Mouse (Mus musculus) subcutaneous adipose tissue, adult 2 months (tissue): ENCODE results near the gene Hist1h3g. TPM values are rescaled to one million over a fixed set of nuclear protein-coding genes. Genes with fewer than 3 reads are reported as not detected.

ENCODE experiments used
- polyA plus RNA-seq: library from polyadenylated mRNA; depleted of rRNA; stranded (reverse); fragments of >200 nt; gene quantifications from 2 replicates; pipeline ENCODE4 v1.2.3, GENCODE M21; 2012; ENCODE audit warnings: low replicate concordance; rRNA removed

Hist1h3g gene
- polyA plus RNA-seq: 1.4 and 14.2 TPM in 2 replicates

DNA sequence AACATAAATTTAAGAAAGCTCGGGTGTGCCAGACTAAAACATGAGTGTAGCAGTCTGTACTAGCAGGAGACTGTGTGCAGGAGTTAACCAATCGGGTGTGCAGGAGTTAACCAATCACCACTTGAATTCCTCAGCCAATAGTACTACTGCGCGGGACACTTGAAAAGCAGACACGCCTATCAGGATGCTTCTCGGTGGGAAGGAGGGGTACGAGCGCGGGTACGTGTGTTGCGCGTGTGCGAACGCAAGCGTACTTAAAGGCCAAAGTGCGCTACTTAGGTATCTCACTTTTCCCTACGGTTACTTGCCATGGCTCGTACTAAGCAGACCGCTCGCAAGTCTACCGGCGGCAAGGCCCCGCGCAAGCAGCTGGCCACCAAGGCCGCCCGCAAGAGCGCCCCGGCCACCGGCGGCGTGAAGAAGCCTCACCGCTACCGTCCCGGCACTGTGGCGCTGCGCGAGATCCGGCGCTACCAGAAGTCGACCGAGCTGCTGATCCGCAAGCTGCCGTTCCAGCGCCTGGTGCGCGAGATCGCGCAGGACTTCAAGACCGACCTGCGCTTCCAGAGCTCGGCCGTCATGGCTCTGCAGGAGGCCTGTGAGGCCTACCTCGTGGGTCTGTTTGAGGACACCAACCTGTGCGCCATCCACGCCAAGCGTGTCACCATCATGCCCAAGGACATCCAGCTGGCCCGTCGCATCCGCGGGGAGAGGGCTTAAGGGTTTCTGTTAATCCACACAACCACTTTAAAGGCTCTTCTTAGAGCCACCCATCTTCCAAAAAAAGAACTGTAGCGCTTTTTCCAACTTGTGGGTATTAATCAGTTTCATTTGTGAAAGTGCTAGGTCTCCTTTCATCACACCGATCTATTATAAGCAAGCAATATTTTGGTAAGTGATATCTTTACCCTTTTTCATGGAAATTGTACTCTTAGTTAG, at the start of gene Hist1h3g:
TSS of gene Hist1h3g (plus strand) at position 286 of the 939 bp plus-strand sequence.

DNA sequence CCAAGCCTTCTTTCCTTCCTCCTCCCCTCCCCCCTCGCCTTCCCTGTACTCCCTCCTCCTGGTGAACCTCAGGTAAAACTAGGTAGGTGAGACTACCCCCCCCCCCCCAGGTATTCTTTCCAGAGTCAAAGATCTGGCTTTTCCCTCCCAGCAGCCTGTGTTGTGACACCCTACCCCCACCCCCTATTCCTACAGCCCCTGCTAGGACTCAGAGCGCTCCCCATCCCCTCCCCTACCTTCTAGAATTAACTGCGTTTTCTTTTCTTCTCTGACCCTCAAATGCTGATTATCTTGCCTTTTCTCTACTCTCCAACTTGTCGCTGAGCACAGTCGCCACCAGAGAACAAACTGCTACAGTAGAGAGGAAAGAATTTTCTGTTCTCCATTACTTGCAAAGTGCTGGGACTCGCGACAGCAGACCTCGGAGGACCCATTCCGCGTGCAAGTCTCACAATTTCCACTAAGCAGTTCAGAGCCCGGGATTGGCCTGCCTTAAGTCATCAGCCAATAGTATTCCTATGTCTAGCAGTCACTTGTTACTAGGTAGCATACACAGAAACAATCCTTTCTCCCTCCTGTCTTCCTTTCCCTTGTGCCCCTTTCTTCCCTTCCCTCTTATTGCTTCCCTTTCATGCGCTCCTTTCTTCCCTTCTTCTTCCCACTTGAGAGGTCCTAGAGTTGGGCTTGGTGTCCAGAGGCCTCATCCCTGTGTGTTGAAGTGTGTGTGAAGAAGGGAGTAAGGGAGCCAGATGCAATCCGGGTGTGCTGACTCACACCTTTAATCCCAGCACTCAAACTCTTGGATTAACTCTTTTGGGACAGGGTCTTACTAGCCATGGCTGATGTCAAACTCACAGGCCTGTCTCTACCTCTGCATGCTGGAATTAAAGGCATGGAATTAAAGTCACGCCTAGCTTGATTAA, 46.6 kb upstream of the Hist1h3g start, which contains the start of gene Btn2a2:
TSS of gene Btn2a2 (minus strand) at position 458 of the 923 bp plus-strand sequence.

DNA sequence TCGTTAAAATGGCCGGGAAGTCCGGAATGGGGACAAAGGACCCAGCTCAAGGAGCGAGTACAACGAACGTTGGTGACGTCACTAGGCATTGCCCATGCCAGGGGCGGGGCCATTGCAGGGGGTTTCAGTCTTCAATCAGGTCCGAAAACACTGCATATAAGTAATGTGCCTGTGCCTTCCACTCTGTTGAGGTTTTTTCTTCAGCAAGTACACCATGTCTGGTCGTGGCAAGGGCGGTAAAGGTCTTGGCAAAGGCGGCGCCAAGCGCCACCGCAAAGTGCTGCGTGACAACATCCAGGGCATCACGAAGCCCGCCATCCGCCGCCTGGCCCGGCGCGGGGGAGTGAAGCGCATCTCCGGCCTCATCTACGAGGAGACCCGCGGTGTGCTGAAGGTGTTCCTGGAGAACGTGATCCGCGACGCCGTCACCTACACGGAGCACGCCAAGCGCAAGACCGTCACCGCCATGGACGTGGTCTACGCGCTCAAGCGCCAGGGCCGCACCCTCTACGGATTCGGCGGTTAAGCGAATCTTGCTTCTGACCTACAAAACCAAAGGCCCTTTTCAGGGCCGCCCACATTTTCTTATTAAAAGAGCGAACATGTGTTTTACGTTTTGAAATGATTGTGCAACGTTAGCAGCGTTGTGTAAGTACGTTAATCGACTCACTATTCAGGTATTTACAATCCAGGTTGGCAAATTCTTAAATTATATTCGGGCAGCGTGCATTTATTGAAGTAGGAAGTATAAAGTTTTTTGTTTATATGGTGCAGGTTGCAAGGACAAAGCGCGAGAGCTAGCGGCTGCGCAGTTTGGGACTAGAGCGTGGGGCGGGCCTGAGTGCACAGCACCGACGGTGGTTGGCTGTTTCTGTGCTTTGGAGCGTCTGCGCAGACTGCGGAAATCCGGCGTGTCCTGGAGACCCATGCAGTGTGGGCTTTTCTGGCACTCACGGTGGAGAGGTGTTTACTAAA, 4.0 kb upstream of the Hist1h3g start, which contains the start of gene Hist1h4h:
TSS of gene Hist1h4h (plus strand) at position 150 of the 975 bp plus-strand sequence.

DNA sequence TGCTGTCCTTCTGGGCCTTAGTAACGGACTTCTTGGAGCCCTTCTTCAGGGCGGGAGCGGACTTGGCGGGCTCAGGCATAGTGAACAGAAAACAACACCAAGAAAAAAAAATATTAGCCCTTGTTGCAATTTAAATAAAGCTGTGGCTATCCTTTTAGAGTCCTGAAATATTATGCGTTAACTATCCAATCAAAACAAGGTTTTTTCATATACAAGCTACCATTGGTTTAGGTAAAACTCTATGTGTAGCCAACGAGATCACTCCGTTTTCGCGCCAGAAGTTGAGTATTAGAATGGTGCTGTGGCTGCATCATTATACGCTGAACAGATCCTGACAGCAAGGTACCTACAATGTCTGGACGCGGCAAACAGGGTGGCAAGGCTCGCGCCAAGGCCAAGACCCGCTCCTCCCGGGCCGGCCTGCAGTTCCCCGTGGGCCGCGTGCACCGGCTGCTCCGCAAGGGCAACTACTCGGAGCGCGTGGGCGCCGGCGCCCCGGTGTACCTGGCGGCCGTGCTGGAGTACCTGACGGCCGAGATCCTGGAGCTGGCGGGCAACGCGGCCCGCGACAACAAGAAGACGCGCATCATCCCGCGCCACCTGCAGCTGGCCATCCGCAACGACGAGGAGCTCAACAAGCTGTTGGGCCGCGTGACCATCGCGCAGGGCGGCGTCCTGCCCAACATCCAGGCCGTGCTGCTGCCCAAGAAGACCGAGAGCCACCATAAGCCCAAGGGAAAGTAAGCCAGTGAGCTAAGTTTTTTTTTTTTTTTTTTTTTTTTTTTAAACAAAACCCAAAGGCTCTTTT, 1.5 kb upstream of the Hist1h3g start, which contains the start of gene Hist1h2af:
TSS of gene Hist1h2af (plus strand) at position 347 of the 808 bp plus-strand sequence.

DNA sequence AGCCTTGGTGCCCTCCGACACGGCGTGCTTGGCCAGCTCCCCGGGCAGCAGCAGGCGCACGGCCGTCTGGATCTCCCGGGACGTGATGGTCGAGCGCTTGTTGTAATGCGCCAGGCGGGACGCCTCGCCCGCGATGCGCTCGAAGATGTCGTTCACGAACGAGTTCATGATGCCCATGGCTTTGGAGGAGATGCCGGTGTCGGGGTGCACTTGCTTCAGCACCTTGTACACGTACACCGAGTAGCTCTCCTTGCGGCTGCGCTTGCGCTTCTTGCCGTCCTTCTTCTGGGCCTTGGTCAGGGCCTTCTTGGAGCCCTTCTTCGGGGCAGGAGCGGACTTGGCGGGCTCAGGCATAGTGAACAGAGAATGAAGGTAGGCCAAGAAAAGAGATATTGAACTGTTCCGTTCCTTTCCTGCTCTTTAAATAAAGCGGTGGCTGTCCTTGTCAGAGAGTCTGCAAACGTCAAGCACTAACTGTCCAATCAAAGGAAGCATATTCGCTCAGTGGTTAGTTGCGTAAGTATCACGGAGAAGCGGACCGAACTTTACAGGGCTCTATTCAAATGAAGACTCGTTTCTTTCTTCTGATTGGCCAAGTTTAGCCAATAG, 7.9 kb downstream of the Hist1h3g start, which contains the start of gene Hist1h2bh:
TSS of gene Hist1h2bh (minus strand) at position 394 of the 609 bp plus-strand sequence.

DNA sequence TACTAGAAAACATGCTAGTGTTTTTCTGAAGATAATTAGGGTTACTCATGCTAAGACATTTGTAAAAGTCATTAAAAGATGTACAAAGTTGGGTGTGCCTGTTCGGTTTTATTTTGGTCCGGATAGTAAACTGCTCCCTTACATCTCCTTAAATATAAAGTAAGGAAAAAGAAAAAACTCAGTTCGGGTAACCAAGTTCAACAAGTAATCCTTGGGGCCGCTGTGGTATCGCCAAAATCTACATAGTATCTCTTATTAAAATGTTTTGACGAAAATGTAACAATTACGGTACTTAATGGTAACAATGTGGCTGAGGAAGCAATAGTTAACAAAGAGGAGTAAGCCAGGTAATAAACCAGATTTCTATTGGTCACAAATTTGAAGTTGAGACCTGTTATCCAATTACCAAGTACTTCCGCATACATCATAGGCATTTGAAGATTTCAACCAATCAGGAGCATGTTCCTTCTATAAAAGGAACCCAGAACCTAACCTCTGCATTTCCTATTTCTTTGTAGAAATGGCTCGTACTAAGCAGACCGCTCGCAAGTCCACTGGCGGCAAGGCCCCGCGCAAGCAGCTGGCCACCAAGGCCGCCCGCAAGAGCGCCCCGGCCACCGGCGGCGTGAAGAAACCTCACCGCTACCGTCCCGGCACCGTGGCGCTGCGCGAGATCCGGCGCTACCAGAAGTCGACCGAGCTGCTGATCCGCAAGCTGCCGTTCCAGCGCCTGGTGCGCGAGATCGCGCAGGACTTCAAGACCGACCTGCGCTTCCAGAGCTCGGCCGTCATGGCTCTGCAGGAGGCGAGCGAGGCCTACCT, 9.0 kb downstream of the Hist1h3g start, which contains the start of gene Hist1h3f:
TSS of gene Hist1h3f (plus strand) at position 88 of the 822 bp plus-strand sequence.

DNA sequence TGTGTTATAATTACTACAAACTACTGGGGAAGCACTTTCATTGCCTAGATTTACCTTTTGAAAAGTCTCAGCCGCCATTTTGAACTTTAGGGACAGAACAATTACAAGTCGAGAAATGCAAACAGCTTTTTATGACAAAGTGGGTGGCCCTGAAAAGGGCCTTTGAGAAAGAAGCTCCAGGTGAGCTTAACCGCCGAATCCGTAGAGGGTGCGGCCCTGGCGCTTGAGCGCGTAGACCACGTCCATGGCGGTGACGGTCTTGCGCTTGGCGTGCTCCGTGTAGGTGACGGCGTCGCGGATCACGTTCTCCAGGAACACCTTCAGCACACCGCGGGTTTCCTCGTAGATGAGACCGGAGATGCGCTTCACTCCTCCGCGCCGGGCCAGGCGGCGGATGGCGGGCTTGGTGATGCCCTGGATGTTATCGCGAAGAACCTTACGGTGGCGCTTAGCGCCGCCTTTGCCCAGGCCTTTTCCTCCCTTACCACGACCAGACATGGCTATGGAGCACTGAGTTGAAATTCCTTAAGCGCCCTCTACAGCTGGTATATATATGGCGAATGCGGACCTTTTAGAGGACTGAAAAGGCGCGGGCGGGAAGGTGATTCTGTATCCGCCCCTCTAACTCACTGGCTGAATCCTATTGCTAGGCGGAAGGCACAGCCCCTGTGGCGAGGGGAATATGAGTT, 16.1 kb downstream of the Hist1h3g start, which contains the start of gene Hist1h4f:
TSS of gene Hist1h4f (minus strand) at position 503 of the 689 bp plus-strand sequence.

DNA sequence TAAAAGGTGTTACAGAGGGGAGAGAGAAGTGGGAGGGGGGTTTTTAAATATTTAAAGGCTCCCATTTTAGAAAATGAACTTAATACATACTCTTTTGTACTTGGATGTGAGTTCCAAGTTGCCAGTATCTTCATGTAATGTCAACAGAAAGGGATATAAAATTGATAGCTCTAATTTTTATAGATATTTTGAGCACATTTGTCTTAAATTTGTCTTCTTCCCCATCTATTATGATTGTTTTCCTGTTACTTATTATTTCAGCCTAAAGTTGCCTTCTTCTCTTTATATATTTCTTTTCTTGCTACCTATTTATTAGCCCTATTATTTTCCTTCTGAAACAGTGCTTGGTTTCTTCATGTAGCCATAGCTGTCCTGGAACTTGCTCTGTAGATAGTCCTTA, 17.7 kb downstream of the Hist1h3g start, which contains the start of gene Hist1h1d:
TSS of gene Hist1h1d (plus strand) at position 301 of the 400 bp plus-strand sequence.

DNA sequence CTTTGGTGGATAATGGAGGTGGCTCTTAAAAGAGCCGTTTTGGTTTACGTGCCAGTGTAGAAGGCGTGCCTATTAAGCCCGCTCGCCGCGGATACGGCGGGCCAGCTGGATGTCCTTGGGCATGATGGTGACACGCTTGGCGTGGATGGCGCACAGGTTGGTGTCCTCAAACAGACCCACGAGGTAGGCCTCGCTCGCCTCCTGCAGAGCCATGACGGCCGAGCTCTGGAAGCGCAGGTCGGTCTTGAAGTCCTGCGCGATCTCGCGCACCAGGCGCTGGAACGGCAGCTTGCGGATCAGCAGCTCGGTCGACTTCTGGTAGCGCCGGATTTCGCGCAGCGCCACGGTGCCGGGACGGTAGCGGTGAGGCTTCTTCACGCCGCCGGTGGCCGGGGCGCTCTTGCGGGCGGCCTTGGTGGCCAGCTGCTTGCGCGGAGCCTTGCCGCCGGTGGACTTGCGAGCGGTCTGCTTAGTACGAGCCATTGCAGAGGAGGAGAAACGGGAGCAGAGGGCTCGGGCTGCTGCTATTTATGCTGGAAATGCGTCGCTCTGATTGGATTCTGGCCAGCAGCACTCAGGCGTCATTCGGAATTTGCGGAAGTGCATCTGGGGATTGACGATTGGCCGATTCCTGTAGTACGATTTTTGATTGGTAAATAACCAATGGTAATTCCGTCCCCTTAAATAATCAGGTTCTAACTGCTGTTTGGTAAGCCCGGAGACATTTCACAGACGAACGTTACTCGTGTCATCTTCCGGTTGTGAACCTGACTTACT, 26.8 kb downstream of the Hist1h3g start, which contains the start of gene Hist1h3e:
TSS of gene Hist1h3e (minus strand) at position 487 of the 777 bp plus-strand sequence.

DNA sequence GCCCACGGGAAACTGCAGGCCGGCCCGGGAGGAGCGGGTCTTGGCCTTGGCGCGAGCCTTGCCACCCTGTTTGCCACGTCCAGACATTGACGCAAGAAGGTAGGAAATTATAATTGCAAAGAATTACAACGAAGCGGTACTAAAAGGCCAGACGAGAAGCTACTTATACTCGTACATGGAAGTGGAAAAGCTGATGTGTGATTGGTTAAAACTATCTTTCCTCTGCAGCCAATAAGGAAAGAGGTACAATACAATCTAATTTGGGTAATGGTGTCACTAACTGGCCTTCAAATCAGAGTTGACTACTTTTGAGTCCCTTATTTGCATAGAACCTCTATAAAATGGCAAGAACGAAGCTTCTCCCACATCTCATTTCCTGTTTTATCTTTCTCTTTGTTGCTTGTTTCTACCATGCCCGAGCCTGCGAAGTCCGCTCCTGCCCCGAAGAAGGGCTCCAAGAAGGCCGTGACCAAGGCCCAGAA, 35.8 kb downstream of the Hist1h3g start, which contains the start of the genes Hist1h2ae and Hist1h2bg:
TSS of gene Hist1h2ae (minus strand) at position 199 of the 482 bp plus-strand sequence.
TSS of gene Hist1h2bg (plus strand) at position 375 of the 482 bp plus-strand sequence.

DNA sequence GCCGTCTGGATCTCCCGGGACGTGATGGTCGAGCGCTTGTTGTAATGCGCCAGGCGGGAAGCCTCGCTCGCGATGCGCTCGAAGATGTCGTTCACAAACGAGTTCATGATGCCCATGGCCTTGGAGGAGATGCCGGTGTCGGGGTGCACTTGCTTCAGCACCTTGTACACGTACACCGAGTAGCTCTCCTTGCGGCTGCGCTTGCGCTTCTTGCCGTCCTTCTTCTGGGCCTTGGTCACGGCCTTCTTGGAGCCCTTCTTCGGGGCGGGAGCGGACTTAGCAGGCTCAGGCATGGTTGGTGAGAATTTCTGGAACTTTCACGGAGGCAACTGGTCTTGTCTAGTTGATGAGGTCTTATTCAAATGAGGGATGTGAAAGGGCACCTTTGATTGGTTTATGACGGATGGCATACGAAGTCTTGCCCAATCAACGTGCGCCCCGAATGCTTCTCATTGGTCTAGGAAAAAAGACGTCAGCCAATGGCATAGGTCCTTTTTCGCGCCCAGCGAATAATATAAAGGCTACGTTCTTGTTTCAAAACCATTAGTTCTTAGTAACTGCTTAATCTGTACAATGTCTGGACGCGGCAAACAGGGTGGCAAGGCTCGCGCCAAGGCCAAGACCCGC, 38.8 kb downstream of the Hist1h3g start, which contains the start of the genes Hist1h2bf and Hist1h2ad:
TSS of gene Hist1h2bf (minus strand) at position 299 of the 627 bp plus-strand sequence.
TSS of gene Hist1h2ad (plus strand) at position 484 of the 627 bp plus-strand sequence.

DNA sequence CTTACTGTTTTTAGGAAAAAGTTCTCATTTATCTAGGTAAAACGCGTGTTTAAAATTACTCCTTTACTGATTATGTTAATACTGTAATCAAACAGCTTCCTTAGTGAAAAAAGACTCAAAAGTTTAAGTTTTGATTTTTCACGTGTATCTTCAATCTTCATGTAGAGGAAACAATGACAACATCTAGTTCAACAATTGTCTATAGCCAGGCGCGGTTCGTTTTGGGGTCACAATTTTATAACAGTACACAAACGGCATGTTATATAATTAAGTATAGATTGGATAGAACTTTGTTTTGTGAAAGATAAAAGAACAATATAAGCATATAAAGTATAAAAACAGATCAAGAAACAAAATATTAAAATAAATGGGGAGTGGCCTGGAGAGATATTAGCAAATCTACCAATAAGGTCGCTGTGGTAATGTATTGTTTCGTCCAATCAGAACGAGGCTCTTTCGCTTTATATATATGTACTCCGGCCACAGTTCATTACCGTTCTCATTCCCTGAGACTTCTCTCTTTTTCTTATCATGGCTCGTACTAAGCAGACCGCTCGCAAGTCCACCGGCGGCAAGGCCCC, 40.1 kb downstream of the Hist1h3g start, which contains the start of gene Hist1h3d:
TSS of gene Hist1h3d (plus strand) at position 493 of the 581 bp plus-strand sequence.

DNA sequence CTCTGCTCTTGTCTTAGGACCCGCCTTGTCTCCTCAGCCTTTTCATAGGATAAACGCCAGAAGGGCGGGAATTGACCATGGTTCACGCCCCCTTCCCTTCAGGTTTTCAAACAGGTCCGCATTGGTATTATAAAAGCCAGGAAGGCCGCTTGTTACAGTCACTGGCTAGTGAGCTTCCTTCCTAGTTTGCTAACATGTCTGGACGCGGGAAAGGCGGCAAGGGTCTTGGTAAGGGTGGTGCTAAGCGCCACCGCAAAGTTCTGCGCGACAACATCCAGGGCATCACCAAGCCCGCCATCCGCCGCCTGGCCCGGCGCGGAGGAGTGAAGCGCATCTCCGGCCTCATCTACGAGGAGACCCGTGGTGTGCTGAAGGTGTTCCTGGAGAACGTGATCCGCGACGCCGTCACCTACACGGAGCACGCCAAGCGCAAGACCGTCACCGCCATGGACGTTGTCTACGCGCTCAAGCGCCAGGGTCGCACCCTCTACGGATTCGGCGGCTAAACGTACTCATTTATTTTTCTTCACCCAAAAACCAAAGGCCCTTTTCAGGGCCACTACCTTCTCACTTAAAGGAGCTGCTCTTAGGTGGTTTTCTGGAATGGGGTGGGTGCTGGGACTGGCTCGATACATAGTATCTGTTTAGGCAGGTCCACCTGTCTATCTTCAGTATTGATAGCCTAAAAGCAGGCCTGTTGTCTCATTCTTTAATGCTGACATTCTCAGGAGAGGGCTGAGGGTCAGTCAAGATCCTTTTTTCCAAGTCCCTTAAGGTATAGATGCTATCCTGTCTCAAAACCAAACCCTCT, 46.4 kb downstream of the Hist1h3g start, which contains the start of gene Hist1h4d:
TSS of gene Hist1h4d (plus strand) at position 191 of the 811 bp plus-strand sequence.

